Mouse (Mus musculus): ENCODE measurements around the gene Sult4a1.

Sult4a1 gene

DNA sequence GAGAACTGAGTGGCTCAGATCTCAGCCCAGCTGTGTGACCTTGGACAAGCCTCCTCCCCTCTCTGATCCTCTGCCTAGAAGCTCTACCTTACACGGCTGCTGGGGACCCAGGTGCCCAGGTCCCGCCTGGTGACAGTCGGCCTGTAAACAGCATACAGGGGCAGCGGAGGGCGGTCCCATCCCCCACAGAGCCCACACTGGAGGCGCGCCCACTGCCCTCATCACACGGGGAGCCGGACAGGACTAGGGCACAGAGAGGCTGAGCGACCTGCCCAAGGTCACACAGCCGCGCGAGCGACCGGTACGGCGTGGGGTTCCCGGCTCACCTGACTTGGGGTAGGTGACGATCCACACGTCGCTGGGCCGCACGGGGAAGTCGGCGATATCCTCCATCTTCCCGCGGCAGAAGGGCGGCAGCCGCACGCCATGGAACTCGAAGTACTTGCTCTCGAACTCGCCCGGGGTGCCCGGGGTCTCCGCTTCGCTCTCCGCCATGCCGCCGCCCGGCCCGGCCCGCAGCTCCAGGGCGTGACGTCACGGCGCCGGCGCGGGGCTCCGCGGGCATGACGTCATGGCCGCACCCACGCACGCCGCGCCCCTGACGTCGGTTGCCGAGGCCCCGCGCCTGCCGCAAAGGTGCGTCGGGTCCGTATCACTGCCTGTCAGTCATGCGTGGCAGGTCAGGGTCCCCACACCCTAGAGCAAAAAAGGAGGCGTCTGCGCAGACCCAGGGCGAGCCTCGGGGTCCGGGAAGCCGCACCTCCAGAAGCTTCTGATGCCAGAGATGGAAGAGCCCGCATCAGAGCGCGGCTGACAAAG is at the start of gene Sult4a1:
Sult4a1 (minus strand) TSS at position 650 of the 819 bp plus-strand sequence.
- DNase-seq (ENCODE audit: extremely low read depth, low read depth, low spot score): no peak

DNA sequence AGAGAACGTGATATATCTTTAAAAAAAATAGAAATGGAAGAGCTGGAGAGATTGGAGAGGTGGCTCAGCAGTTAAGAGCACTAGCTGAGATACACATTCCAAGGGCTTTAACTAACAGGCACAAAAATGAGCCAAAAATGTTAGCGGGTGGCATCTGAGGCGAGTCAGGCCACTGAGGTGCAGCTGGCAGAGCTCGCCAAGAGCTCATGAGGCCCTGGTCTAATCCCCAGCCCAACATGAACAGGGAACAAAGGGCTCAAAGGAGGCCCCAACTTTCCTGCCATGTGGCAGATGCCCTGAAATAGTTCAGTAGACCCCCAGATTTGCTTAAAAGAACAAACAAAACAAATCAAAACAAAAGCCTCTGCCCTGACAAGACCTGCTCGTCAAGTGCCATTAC is 35.4 kb upstream of the Sult4a1 start:
- no peak for DNase-seq (ENCODE audit: extremely low read depth, low read depth, low spot score)

DNA sequence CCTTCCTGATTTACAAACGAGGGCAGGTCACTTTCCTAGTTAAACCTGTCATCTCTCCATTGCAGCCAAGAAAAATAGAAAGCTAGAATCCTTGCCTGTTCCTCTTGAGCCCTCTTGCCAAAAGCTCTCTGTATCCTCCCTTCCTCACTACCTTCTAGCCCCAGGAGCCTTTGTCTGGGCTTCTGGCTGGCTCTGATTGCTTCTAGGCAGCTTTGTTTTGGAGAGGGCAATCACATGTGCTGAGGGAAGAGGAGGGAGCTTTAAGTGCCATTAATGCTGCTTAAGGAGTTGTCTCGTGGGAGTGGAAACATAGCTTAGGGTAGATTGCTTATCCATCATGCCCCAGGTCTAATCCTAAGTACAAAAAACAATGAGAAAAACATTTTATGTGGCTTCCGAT is 34.6 kb upstream of the Sult4a1 start:
- peak; percentile 72 for DNase-seq (ENCODE audit: extremely low read depth, low read depth, low spot score)

DNA sequence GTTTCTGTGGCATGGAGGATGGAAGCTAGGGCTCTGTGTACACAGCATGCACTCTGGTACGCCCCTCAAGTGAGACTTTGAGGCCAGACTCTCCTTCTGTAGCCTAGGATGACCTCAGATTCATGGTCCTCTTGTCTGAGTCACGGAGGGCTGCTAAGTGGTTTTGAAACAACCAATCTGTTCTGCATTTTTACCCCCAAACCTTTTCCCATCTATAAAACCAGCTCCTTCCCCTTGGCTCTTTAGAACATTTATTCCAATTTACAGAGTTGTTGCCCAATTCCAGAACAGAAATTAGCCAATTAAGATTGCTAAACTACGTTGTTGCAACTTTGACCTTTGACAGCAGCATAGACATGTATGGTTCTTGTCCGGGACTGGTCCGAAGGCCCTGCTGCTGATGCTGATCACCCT is 34.0 kb upstream of the Sult4a1 start:
- DNase-seq (ENCODE audit: extremely low read depth, low read depth, low spot score): no peak

DNA sequence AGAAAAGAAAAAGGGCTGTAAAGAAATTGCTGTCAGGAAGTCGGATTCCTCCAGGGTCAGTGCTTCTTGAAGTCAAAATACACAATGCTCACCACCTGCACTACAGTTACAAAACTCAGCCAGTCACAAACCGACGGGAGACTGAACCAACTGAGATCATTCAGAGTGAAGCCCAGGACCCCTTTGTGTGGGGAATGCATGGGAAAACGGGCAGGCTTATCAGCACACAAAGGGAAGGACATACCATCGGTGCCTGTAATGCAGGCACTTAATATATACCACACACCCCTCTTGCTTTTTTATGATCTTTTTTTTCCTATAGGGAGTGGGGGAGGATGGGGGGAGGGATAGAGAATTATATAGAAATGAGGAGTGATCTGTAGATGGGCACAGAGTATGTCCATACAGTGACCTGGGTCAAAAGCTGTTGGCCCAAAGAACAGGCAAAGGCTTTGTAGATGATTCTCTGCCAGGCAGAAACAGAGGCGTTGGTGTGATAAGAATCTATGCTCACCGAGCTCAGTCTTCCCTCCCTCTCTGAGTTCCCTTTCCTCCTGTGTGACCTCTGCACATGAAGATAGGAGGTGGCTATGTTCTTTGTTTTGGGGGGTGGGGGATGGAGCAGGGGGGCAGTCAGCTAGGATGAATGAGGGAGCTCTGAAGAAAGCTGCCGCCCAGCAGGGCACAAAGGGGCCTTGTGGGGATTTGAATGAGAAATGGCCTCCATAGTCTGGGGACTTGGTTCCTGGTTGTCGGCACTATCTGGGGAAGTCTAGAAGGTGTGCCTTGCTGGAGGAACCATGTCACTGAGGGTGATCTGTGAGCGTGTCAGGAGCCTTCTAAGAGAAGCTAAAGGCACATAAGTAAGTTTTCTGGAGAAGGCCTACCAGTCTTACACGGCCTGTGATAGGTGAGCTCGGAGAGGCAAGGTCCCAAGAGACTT is 31.2 kb upstream of the Sult4a1 start:
- no peak for DNase-seq (ENCODE audit: extremely low read depth, low read depth, low spot score)

DNA sequence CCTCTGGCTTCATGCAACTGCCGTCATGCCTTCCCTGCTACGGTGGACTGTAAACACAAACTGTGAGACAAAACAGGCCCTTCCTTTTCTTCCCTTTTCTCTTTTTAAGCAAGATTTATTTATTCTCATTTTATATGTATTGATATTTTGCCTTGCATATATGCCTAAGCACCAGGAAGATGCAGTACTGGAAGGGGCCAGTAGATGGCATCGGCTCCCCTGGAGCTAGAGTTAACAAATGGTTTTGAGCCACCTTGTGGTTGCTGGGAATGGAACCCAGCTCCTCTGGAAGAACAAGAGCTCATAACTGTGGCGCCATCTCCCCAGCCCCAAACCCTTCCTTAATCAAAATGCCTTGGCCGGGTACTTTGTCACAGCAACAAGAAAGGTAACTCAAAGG is 29.9 kb upstream of the Sult4a1 start:
- DNase-seq (ENCODE audit: extremely low read depth, low read depth, low spot score): no peak

DNA sequence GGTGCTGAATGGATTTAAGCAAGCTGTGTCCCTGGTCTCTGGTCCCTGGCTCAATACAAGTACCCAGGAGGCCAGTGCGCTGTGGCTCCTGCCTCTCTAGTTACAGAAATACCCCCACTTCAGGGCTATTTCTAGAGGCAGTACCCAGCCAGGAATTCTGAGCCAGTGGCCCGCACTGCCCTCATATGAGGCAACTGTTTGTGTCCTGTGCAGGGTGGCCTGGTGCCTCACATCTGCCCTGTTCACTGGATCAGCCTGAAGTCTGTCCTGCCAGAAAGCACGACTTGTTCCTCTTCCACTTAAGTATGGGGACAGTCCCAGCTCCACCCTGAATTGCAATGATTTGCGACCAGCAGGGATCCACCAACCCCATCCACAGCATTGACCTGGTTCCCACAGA is 27.9 kb upstream of the Sult4a1 start:
- DNase-seq (ENCODE audit: extremely low read depth, low read depth, low spot score): no peak

DNA sequence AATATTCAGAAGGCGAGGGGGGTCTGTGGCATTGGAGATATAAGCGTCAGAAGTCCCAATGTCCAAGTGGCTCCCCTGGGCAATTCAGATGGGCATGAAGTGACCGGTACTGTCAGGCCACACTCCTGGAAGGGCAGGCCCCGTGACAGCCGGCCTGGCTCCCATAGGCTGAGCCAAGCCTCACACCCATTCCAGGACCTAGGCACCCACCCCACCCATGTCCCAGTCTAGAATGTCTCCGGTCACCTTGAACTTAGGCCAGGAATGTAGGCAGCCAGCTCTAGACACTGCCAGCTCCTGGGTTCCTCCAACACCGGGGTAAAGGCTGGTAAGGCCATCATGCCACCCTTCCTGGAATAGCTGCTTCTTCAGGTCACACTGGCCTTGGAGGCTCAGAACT is 26.4 kb upstream of the Sult4a1 start:
- no peak for DNase-seq (ENCODE audit: extremely low read depth, low read depth, low spot score)

DNA sequence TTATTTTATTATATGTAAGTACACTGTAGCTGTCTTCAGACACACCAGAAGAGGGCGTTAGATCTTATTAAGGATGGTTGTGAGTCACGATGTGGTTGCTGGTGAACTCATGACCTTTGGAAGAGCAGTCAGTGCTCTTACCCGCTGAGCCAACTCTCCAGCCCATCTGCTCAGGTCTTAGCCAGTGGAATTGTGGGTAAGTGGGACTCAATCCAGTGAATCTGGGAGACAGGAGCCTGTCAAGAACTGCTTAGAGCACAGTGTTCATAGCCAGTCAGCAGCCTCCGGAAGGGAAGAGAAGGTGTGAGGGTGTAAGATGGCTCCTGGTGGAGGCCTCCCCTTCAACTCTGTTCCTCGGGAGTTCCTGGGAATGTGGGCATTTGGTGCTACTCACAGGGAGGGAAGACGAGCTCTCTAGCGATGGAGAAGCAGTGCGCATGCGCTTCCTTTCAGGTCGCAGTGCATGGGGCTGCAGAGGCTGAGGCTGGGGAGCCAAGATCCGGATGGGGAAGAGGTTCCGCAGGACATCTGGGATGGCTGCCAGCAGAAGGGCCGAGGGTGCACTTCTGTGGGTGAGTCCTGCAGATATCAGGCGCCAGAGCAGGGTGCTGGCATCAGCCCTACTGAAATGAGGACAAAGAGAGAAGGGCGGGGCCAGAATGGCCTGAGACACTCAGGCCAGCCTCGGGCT is 25.7 kb upstream of the Sult4a1 start:
- no peak for DNase-seq (ENCODE audit: extremely low read depth, low read depth, low spot score)

DNA sequence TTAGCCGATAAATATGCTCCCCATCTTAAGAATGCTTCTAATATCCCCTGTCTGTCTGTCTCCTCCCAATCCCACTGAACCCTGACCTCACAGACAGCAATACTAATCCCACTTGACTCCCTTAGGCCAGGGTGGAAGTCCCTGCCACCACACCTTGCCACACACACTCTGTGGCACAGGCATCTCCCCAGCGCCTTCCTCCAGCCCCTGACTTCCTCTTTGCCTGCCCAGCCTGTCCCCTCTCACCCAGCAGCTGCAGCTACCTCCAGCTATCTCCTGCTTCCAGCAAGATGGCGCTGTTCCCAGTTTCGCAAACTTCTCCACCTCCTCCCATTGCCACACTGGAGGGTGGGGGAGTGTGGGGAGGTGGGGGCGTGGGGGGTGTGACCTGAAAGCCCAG is 21.3 kb upstream of the Sult4a1 start:
- no peak for DNase-seq (ENCODE audit: extremely low read depth, low read depth, low spot score)

DNA sequence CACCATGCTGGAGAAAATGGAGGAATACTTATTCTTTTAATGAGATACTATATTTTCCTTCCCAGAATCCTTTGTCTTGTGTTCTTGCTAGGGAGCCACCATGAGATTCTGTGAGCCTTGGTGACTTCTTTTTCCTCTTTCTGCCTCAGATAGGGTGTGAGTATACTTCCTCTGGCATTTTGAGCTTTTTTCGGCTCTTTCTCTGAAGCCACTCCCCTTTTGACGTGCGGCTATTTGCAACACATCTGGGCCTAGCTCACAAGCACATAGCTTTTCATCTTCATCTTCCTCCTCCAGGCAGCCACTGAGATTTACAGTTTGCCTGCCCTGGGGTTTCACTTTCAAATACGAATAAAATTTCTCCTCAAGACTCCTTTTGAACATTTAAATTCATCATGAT is 20.9 kb upstream of the Sult4a1 start:
- DNase-seq (ENCODE audit: extremely low read depth, low read depth, low spot score): no peak

DNA sequence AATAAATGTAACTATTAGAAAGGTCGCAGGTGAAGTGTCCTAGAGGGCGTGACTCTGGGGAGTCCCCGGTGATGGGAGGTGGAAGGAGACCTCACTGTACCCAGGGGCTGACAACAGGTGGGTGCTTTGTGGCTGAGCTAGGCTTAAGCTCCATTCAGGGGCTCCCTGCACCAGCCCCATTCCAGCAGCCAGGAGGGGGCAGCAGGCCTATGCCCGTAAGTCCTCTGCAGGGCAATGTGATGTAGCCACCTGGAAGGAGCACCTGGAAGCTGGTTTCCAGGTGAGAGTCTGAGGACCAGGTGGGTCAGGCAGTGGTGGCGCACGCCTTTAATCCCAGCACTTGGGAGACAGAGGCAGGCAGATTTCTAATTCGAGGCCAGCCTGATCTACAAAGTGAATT is 18.5 kb upstream of the Sult4a1 start:
- DNase-seq (ENCODE audit: extremely low read depth, low read depth, low spot score): no peak

DNA sequence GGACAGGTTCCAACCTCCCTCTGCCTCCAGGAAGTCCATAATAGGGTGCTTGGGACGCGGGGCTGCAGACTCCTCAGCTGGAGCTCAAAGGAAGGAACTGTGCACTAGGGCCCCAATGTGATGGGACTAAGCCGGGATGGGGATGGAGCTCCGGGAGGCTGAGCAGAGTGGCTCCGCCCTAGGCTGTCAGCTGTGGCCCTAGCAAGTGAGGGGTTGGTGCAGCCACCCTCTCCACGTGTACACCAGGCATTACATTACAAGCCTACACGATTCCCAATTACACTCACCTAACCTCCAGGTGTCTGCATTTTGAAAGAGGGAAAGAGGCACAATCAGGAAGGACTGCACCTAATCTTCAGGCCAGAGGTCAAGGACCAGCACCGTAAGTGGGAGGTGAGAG is 17.5 kb upstream of the Sult4a1 start, which contains the start of gene Pnpla5:
Pnpla5 (minus strand) TSS at position 101 of the 400 bp plus-strand sequence.
- no peak for DNase-seq (ENCODE audit: extremely low read depth, low read depth, low spot score)

DNA sequence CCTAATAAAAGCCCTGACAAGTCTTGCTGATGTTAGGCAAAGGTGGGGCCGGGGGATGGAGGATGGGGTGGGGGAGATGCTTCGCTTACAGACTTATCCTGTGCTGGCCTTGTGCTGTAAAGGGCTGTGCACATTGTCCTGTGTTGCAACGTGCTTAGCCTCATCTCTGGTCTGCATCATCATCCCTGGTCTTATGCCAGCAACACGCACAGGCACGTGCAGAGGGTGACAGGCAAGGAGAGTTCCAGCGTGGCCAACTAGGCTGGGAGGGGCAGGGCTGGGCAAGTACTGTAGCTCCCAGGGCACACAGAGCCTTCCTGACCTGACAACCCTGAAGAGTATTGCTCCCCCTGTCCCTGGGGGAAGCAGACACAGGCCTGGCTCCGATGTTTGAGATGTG is 15.5 kb upstream of the Sult4a1 start:
- DNase-seq (ENCODE audit: extremely low read depth, low read depth, low spot score): no peak

DNA sequence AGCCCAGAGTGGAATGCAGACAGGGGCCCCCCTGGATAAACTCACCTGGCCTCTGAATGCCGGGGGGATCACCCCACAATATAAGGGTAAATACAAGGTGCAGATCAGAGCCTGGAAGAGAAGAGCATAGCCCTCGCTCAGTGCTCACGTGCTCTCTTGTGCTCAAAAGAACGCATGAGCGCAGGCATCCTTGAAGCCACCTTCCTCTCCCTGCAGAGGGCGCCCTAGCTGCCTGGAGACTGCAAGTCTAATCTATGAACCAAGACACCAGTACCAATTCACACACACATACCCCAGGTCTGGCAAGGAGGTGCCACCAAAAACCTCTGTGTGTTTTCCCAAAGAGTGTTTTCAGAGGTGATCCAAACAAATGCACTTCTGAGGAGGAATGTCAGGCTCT is 15.1 kb upstream of the Sult4a1 start:
- no peak for DNase-seq (ENCODE audit: extremely low read depth, low read depth, low spot score)

DNA sequence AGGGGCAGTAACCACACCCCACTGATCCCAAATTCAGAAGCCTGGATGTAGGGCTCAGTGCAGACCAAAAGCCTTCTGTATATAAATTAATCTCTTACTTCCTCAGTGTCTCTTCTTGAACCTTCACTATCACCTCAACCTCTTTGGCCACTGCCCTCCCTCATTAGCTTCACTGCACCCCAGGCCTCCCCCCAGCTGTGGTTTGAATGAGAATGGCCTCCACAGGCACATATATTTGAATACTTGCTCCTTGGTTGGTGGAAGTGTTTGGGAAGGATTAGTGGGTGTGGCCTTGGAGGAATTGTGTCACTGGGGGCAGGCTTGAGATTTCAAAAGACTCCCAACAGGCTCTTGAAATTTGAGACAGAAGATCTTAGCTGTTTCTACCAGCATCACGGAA is 10.9 kb upstream of the Sult4a1 start:
- no peak for DNase-seq (ENCODE audit: extremely low read depth, low read depth, low spot score)

DNA sequence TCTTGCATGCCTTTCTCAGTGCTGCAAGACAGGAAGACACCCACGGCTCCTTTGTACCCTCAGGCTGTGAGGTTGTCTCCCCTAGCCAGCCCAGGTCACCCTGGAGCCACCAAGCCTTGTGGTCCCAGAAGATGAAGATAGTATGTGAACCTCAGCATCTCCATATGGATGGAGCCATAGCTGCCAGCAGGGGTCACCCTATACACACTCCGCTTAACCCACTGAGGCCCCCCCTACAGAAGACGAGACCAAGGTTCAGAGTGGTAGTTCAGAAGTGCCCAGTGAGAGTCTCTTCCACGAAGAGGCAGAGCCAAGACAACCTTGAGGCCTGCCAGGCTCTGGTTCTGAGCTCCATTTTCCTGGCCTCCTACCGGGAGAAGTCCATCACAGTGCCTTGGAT is 10.2 kb upstream of the Sult4a1 start:
- no peak for DNase-seq (ENCODE audit: extremely low read depth, low read depth, low spot score)

DNA sequence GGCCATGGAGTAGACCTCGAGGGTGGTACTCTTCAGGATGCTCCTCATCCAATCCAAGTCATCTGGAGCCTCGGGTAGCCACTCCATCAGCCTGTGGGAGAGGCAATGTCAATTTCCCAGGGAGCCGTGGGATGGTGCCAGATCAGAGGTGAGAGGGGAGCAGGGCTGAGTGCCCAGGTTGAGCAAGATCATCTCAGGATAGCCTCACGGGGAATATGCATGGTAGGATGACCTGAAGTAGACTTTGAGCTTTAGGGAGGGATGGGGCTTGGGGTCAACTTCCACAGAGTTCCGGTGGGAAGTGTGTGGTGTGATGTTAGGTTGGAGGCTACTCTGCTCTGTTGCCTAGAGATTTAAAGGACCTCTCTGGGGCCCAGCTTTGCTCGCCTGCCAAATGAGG is 8.3 kb upstream of the Sult4a1 start:
- no peak for DNase-seq (ENCODE audit: extremely low read depth, low read depth, low spot score)

DNA sequence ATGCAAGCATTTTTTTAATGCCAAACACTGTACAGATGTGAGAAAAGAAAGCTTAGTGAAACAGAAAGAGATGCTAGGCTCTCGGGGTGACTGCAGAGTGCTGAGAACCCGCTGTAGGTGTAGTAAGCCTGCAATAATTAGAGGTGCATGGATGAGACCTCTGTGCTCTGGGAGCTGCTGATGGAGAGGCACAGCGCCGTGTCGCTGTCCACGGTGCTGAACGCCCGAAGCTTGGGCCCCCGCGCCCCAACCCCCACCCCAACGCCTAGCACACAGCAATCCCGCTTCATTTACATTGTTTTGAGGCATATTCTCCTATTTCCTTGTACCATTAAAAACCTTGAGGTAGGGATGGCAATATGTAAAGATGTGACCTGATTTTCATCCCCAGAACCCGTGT is 3.3 kb upstream of the Sult4a1 start:
- no peak for DNase-seq (ENCODE audit: extremely low read depth, low read depth, low spot score)

DNA sequence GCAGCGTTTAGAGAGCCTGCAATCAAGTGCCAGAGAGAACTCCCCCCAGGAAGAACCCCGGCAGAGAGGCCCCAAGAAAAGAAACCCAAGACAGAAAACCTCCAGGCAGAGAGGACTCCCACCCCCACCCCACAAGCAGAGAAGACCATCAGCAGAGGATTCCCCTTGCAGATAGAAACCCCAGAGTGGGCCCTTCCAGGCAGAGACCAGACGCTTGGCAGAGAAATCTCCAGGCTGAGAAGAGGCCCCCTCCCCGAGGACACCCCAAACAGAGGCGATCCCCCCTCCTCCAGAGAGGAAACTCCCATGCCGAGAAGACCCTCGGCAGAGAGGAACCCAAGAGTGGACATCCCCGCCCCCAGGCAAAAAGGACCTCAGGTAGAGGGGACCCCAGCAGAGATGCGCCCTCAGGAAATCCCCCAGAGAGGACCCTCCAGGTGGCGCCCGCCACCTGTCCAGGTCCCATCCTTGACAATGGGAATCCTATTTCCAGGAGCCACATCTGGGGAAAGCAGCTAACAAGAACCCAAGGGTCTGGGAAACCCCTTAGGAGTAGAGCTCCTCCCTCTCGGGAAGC is 458 bp upstream of the Sult4a1 start:
- no peak for DNase-seq (ENCODE audit: extremely low read depth, low read depth, low spot score)

DNA sequence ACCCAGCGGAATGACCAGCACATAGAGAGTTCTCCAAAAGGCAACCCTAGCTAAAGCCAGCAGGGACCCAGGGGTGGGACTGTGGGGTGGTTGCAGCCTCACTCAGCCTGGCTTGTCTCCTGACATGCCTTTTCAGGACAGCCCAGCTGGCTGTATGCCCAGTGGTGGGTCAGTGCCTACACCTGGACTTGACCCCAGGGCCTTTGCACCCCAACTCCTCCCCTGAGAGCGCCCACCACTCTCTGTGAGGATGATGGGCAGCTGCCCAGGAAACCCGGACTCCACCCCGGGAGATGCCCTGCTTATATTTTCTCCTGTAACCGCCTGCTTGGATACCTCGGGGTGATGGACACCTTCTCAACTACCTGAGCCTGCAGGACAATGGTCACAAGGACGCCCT is 928 bp downstream of the Sult4a1 start:
- DNase-seq (ENCODE audit: extremely low read depth, low read depth, low spot score): no peak
